Mouse (Mus musculus) small intestine, adult 2 months (tissue): ENCODE results near the gene Dgke.

Source experiments
- CTCF ChIP-seq: fragments of 200-500 bp; IDR thresholded peaks from 2 replicates; pipeline ENCODE4 v1.5.1; 2012; ENCODE audit warnings: low read depth, mild to moderate bottlenecking, control low read depth, inconsistent platforms, low read length, moderate library complexity, mixed read lengths; ENCODE audit not compliant: insufficient replicate concordance, insufficient read length; ENCODE audit errors: extremely low read depth
- POLR2A ChIP-seq: fragments of 200-500 bp; IDR thresholded peaks from 2 replicates; pipeline ENCODE4 v1.6.1; 2012; ENCODE audit warnings: low read depth, mild to moderate bottlenecking, control low read depth, inconsistent platforms, low read length, moderate library complexity

DNA sequence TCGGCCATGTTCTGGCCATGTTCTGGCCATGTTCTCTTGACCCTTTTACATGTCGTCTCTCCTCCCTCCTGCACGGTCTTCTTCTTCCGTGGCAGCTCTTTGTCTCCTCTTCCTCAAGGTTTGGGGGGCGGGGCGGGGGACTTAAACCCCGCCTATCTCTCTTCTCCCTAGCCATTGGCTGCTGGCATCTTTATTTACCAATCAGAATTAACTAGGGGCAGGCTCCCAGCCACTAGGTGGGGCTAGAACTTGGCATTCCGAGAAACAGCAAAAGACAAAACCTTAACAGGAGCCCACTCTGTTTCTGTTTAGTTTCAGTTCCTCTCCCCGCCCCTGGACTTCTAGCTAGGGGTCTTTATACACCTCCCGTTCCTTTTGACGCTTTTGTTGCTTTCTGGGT lies 39.2 kb upstream of the Dgke start:
- TF ChIP-seq CTCF (no peak), POLR2A (no peak)
